Comparison of ENCODE assay signal across 17 mouse cellular contexts in the genomic region with DNA sequence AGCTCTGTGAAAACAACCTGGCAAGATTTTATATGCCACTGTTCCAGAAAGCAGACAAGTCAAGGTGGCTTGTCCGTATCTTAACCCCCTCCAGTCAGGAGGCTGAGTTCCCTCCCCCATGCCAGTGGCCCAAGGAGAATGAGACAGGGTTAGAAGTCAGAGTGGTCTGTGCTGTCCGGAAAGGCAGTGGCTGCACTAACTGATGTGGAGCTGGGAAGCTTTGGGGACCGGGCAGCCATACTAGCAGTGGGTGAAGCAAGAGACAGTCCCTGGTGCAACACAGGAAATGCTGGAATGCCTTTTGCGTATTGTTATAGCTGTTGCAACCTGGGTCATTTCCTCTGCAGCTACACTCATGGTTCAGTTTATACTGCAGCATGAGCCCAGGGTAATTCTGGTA. TPM values are rescaled to one million over a fixed set of nuclear protein-coding genes. Genes with fewer than 3 reads are reported as not detected.
A peak's percentile ranks its signal among the peaks of the same experiment; 100 is the strongest.
DNase-seq lines count a peak whose midpoint lies in the region; ATAC-seq lines count a peak whose summit lies in the region.
"Had no signal": no experiment of that assay in that cellular context is flagged by ENCODE, and none has a peak within 500 bp of the region (broad histone marks: within the 10 kb centered on the region; RNA-seq: fewer than 3 reads in every experiment).

No protein-coding gene starts in this region.

- 0 out of 2 replicates have a peak overlapping the region, but pooled peaks have one; percentile 99 for H3K4me2 ChIP-seq in heart, embryonic 13.5 days
- peak overlapping the region; percentile 23; the same call in 1 of the 2 replicates for H3K4me2 ChIP-seq in liver, embryonic 15.5 days
- H3K4me2 ChIP-seq in liver, embryonic 12.5 days: no peak overlapping the region
- H3K4me2 ChIP-seq in forebrain, embryonic 16.5 days (ENCODE audit: low read length): no peak overlapping the region

- H3K9ac ChIP-seq in heart, embryonic 13.5 days: no peak overlapping the region
- no peak overlapping the region for H3K9ac ChIP-seq in liver, embryonic 15.5 days
- H3K9ac ChIP-seq in liver, embryonic 12.5 days: no peak overlapping the region
- no peak overlapping the region for H3K9ac ChIP-seq in forebrain, embryonic 16.5 days (replicated peaks; ENCODE audit: low read depth, low read length)
- H3K9ac ChIP-seq: heart, embryonic 15.5 days; limb, embryonic 15.5 days had no signal

- H3K4me1 ChIP-seq in heart, embryonic 13.5 days: peaks cover 51% of the 10 kb centered on the region
- peaks cover 49% of the 10 kb centered on the region for H3K4me1 ChIP-seq in heart, embryonic 10.5 days
- peaks cover 31% of the 10 kb centered on the region for H3K4me1 ChIP-seq in liver, embryonic 15.5 days (replicated peaks)
- peaks cover 27% of the 10 kb centered on the region for H3K4me1 ChIP-seq in liver, embryonic 12.5 days
- peaks cover 49% of the 10 kb centered on the region for H3K4me1 ChIP-seq in forebrain, embryonic 16.5 days (replicated peaks; ENCODE audit: control insufficient read depth, insufficient read depth, low read length)

- no peaks in the 10 kb centered on the region for H3K36me3 ChIP-seq in heart, embryonic 13.5 days
- H3K36me3 ChIP-seq in heart, embryonic 10.5 days: no peaks in the 10 kb centered on the region
- H3K36me3 ChIP-seq in liver, embryonic 15.5 days (replicated peaks): no peaks in the 10 kb centered on the region
- H3K36me3 ChIP-seq in liver, embryonic 12.5 days: no peaks in the 10 kb centered on the region
- no peaks in the 10 kb centered on the region for H3K36me3 ChIP-seq in forebrain, embryonic 16.5 days (ENCODE audit: control insufficient read depth, insufficient read depth)
- H3K36me3 ChIP-seq: heart, embryonic 15.5 days; limb, embryonic 15.5 days had no signal

- H3K27ac ChIP-seq in heart, embryonic 13.5 days (replicated peaks): no peak overlapping the region
- no peak overlapping the region for H3K27ac ChIP-seq in heart, embryonic 10.5 days
- no peak overlapping the region for H3K27ac ChIP-seq in liver, embryonic 15.5 days (replicated peaks)
- no peak overlapping the region for H3K27ac ChIP-seq in liver, embryonic 12.5 days
- no peak overlapping the region for H3K27ac ChIP-seq in forebrain, embryonic 16.5 days (ENCODE audit: low read length)
- H3K27ac ChIP-seq: heart, embryonic 15.5 days; limb, embryonic 15.5 days; stomach, postnatal 0 days had no signal

- no peaks in the 10 kb centered on the region for H3K9me3 ChIP-seq in heart, embryonic 13.5 days
- H3K9me3 ChIP-seq in heart, embryonic 10.5 days: no peaks in the 10 kb centered on the region
- H3K9me3 ChIP-seq in liver, embryonic 15.5 days (replicated peaks): no peaks in the 10 kb centered on the region
- no peaks in the 10 kb centered on the region for H3K9me3 ChIP-seq in liver, embryonic 12.5 days (replicated peaks)
- no peaks in the 10 kb centered on the region for H3K9me3 ChIP-seq in forebrain, embryonic 16.5 days (ENCODE audit: control insufficient read depth, low read length)
- H3K9me3 ChIP-seq: heart, embryonic 15.5 days; limb, embryonic 15.5 days had no signal

- WGBS in heart, embryonic 13.5 days: 15% methylated on average over 4 of the region's 4 CpGs
- WGBS in heart, embryonic 10.5 days: 17% methylated on average over 4 of the region's 4 CpGs
- 7% methylated on average over 4 of the region's 4 CpGs for WGBS in liver, embryonic 15.5 days (ENCODE audit: insufficient replicate concordance)
- WGBS in liver, embryonic 12.5 days (ENCODE audit: insufficient replicate concordance): 16% methylated on average over 4 of the region's 4 CpGs
- WGBS in forebrain, embryonic 16.5 days: 7% methylated on average over 4 of the region's 4 CpGs

- no peak for ATAC-seq in heart, embryonic 13.5 days (ENCODE audit: extremely low read depth, insufficient number of reproducible peaks, low FRiP score, low TSS enrichment)
- ATAC-seq in liver, embryonic 15.5 days (ENCODE audit: insufficient read depth): no peak
- ATAC-seq in liver, embryonic 12.5 days: no peak
- ATAC-seq in forebrain, embryonic 16.5 days: no peak
- ATAC-seq in frontal cortex, adult (ENCODE audit: low TSS enrichment): no peak

- no peak overlapping the region for H3K4me3 ChIP-seq in heart, embryonic 13.5 days
- H3K4me3 ChIP-seq in heart, embryonic 10.5 days: no peak overlapping the region
- no peak overlapping the region for H3K4me3 ChIP-seq in liver, embryonic 15.5 days (replicated peaks)
- H3K4me3 ChIP-seq in liver, embryonic 12.5 days: no peak overlapping the region
- H3K4me3 ChIP-seq in forebrain, embryonic 16.5 days (replicated peaks; ENCODE audit: low read length): no peak overlapping the region

- H3K27me3 ChIP-seq in heart, embryonic 13.5 days (replicated peaks): peaks cover 95% of the 10 kb centered on the region
- H3K27me3 ChIP-seq in heart, embryonic 10.5 days (ENCODE audit: insufficient read depth, poor library complexity, severe bottlenecking): peaks cover 98% of the 10 kb centered on the region
- H3K27me3 ChIP-seq in liver, embryonic 15.5 days: peaks cover 96% of the 10 kb centered on the region
- H3K27me3 ChIP-seq in liver, embryonic 12.5 days (replicated peaks): peaks cover 98% of the 10 kb centered on the region
- H3K27me3 ChIP-seq in forebrain, embryonic 16.5 days (replicated peaks; ENCODE audit: control insufficient read depth, insufficient read depth, low read length): peaks cover 77% of the 10 kb centered on the region

- no peak for DNase-seq in heart, embryonic 10.5 days (ENCODE audit: low spot score)
- DNase-seq in retina, postnatal 1 day: peak; percentile 13
- DNase-seq in retina, embryonic 14.5 days (ENCODE audit: low spot score): no peak
- DNase-seq: cerebellum, postnatal 25 days; gastrocnemius, postnatal 36 days; kidney, postnatal 25 days; layer of hippocampus, adult 9-11 months; thymus, postnatal 36 days had no signal

RNA-seq across cellular contexts. Expression of gene Ccno, which starts 2.7 kb away (rescaled TPM):
- 0.20 and 0.24 TPM in 2 replicates for polyA plus RNA-seq in heart, embryonic 13.5 days (2015; fragmentation: Nextera tagmentation; extraction: Ambion mirVana)
- polyA plus RNA-seq in heart, embryonic 10.5 days (2016; fragmentation: Nextera tagmentation; extraction: Ambion mirVana): 0.10 TPM in 1 of 2 replicates, not detected in the other
- 0.15 and 0.48 TPM in 2 replicates for polyA plus RNA-seq in liver, embryonic 15.5 days (2015; fragmentation: Nextera tagmentation; extraction: Ambion mirVana)
- 0.11 and 0.22 TPM in 2 replicates for polyA plus RNA-seq in liver, embryonic 12.5 days (2016; fragmentation: Nextera tagmentation; extraction: Ambion mirVana)
- polyA plus RNA-seq in forebrain, embryonic 16.5 days (2015; fragmentation: Nextera tagmentation; extraction: Ambion mirVana): 0.51 and 1.4 TPM in 2 replicates

RNA-seq across cellular contexts. Expression of gene Mcidas, which starts 3.3 kb away (rescaled TPM):
- polyA plus RNA-seq in heart, embryonic 13.5 days (2015; fragmentation: Nextera tagmentation; extraction: Ambion mirVana): not detected in 2 replicates
- 0.13 TPM in 1 of 2 replicates, not detected in the other for polyA plus RNA-seq in heart, embryonic 10.5 days (2016; fragmentation: Nextera tagmentation; extraction: Ambion mirVana)
- not detected in 2 replicates for polyA plus RNA-seq in liver, embryonic 15.5 days (2015; fragmentation: Nextera tagmentation; extraction: Ambion mirVana)
- not detected in 2 replicates for polyA plus RNA-seq in liver, embryonic 12.5 days (2016; fragmentation: Nextera tagmentation; extraction: Ambion mirVana)
- polyA plus RNA-seq in forebrain, embryonic 16.5 days (2015; fragmentation: Nextera tagmentation; extraction: Ambion mirVana): 0.20 and 0.66 TPM in 2 replicates
- polyA plus RNA-seq: limb, embryonic 15.5 days; spleen, adult 2 months had no signal

RNA-seq across cellular contexts. Expression of gene Cdc20b, which starts 44.6 kb away (rescaled TPM):
- not detected in 2 replicates for polyA plus RNA-seq in heart, embryonic 13.5 days (2015; fragmentation: Nextera tagmentation; extraction: Ambion mirVana)
- polyA plus RNA-seq in heart, embryonic 10.5 days (2016; fragmentation: Nextera tagmentation; extraction: Ambion mirVana): not detected in 2 replicates
- polyA plus RNA-seq in liver, embryonic 15.5 days (2015; fragmentation: Nextera tagmentation; extraction: Ambion mirVana): not detected in 2 replicates
- polyA plus RNA-seq in liver, embryonic 12.5 days (2016; fragmentation: Nextera tagmentation; extraction: Ambion mirVana): not detected in 2 replicates
- 0.33 TPM in 1 of 2 replicates, not detected in the other for polyA plus RNA-seq in forebrain, embryonic 16.5 days (2015; fragmentation: Nextera tagmentation; extraction: Ambion mirVana)
- polyA plus RNA-seq: limb, embryonic 15.5 days; stomach, postnatal 0 days had no signal

RNA-seq across cellular contexts. Expression of gene Gpx8, which starts 55.9 kb away (rescaled TPM):
- 134 and 143 TPM in 2 replicates for polyA plus RNA-seq in heart, embryonic 13.5 days (2015; fragmentation: Nextera tagmentation; extraction: Ambion mirVana)
- polyA plus RNA-seq in heart, embryonic 10.5 days (2016; fragmentation: Nextera tagmentation; extraction: Ambion mirVana): 124 and 134 TPM in 2 replicates
- 5.7 and 6.7 TPM in 2 replicates for polyA plus RNA-seq in liver, embryonic 15.5 days (2015; fragmentation: Nextera tagmentation; extraction: Ambion mirVana)
- polyA plus RNA-seq in liver, embryonic 12.5 days (2016; fragmentation: Nextera tagmentation; extraction: Ambion mirVana): 17.3 and 17.5 TPM in 2 replicates
- polyA plus RNA-seq in forebrain, embryonic 16.5 days (2015; fragmentation: Nextera tagmentation; extraction: Ambion mirVana): 39.0 and 44.8 TPM in 2 replicates

Comparison
In these comparisons a context has a peak if more than half of its experiments do, and no peak if none do; other contexts are left out.
1. H3K4me2 ChIP-seq: peak in heart, embryonic 13.5 days (single experiment) and liver, embryonic 15.5 days (single experiment); none in liver, embryonic 12.5 days (single experiment) and forebrain, embryonic 16.5 days (single experiment).